Mouse (Mus musculus) urinary bladder, postnatal 4 days (tissue): ENCODE results near the gene Dysf.

Experiments
- DNase-seq, 2 experiments: peaks; one replicate each; pipeline ENCODE4 v3.0.0; 2021 to 2022; ENCODE audit warnings: low spot score in 2 of 2

Gene Dysf

GRCm38 (mm10) chr6:84232063-84232760, 223.8 kb downstream of the Dysf start:
- no peak for DNase-seq

DNA sequence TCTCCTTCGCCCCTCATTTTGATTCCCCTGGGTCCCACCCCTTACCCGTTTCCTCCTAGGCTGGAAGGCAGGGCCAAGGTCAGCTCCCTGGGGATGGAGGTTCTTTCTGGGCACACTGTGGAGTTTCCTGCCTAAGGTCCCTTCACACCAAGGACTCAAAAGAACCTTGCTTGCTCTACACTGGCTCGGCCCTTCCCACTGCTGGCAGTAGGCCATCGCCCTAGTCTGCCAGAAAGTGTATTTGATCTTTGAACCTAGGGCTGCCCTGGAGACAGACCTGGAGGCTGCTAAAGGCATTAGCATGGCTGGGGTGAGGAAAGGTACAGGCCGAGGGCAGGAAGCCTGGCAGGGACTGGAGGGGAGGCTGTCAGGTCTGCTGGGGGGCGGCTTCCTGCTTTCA, 225.4 kb downstream of the Dysf start:
- DNase-seq = no peak

GRCm38 (mm10) chr6:84235365-84235764, 227.0 kb downstream of the Dysf start:
- DNase-seq = no peak

GRCm38 (mm10) chr6:84243385-84243784, 235.0 kb downstream of the Dysf start:
- DNase-seq = no peak

DNA sequence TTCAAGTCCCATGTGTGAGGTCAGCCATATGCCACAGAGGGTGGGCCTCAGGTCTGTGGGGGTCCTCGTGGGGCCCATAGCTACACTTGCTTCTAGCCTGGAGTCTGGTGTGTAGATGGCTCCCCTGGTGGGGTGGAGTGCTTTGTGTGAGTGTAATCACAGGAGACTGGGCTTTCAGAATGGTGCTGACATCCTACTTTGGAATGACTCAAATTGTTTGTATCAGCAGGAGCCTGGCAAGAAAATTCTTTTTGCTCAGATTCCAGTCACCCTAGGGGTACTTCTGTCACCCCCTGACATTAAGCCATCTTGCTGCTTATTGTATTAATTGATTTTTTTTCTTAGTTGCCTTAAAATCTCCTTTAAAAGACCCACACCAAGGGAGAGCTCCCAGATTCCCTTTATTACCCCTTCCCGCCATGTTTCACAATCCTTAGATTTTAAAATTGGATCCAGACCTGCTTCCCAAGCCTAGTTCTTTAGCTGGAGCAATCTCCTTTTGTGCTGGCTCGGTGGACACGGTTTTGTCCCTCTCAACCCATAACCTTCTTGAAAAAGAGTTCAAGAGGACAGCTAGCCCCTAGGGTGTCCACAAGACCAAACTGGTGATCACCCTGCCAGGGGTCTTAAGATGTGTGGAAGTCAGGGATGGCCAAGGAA, 237.8 kb downstream of the Dysf start:
- no peak for DNase-seq

DNA sequence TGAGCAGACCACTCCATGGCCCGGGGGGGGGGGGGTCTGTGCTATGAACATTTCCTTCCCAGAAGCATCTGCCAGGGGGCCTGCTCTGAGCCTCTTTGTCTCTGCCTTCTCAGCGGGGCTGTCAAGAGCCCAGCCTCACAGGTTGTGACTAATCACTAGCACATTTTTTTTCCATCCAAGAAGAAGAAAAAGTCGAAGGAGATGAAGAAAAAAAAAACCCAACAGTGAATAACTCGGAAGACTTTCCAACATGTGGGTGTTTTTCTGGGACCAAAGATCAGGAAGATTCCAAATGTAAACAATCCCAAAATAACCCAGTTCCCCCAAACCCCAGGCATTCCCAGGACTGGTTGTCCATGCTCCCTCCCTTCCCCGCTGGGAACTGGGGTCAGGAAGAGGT, 238.6 kb downstream of the Dysf start:
- DNase-seq = no peak
